Mouse (Mus musculus) right cerebral cortex, adult 2 months (tissue): ENCODE measurements at regions not wholly inside any gene's neighbourhood (a gene's known extent, or its start where the extent isn't known, plus 50 kb on each side); places are given as distances from the start of the nearest gene placed in this dataset.
A peak's percentile ranks its signal among the peaks of the same experiment; 100 is the strongest.
"Not testable (repeated sequence)": the region's sequence is repeated elsewhere in the genome, so short reads cannot be mapped to it uniquely, and the experiment has no call there.

Experiments used
- DNase-seq, 2 experiments: peaks; one replicate each; pipeline ENCODE4 v3.0.0; 2021 to 2022; ENCODE audit warnings: low spot score in 2 of 2

GRCm38 (mm10) chr13:5367058-5367797 is 494.1 kb upstream of the Klf6 start:
- no peak for DNase-seq

DNA sequence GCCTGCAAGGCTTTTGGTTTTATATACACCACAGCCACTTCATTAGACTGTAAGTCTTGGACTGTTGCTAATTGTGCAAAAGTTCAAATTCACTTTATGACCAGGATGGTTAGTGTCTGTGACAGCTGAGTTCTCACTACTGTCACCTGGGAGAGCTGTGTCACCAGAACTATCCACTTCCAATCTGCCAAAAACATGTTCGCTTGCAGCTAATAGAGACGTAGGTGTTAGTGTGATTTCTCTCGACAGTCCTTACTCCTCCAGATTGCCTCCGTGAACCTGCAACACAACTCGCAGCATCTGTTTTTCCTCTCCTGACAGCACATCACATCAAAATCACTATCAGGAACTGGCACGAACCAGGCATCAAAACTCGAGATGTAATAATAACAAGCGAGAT is 491.3 kb upstream of the Klf6 start:
- peak; percentile 4 to 7 for DNase-seq

- DNase-seq: no peak
These were observed 488.1 kb upstream of the Klf6 start for GRCm38 (mm10) chr13:5373191-5373590.

GRCm38 (mm10) chr13:5408226-5408804 is 453.0 kb upstream of the Klf6 start:
- no peak for DNase-seq

DNA sequence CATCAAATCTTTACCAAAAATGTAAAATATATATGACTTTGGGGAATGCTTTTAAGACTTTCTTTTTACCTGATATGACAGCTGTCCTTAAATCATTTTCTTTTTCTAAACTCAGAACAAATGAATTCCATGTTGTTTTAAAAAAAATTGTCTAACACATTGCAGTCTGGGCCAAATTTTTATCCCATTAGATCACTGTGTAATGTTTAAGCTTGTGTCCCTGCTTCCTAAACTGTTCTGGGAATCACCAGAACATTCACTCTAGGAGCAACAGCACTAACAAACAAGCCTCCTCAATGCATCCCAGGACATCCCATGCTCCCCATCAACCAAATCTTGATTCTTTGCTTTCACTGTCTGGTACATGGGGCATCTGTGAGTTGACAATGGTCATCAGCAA is 449.2 kb upstream of the Klf6 start:
- DNase-seq: no peak

DNA sequence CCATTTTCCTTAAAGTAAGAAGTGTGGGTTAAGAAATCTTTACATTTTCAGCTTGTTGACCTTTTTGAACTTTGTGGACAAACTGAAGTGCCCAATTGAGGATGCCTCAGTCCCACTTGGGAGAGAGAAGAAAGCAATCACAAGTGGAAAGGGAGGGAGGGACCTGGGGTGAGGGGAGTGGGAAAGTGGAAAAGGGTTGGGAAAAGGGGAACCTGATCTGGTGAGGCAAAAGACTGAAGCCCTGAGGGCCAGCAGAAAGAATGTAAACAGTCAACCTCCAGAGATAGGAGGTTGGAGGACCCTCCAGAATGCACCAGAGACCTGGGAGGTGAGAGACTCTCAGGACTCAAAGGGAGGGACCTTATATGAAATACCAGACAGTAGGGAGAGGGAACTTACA is 448.3 kb upstream of the Klf6 start:
- not testable (repeated sequence) for DNase-seq

GRCm38 (mm10) chr13:5424110-5424509 is 437.2 kb upstream of the Klf6 start:
- DNase-seq: no peak

DNA sequence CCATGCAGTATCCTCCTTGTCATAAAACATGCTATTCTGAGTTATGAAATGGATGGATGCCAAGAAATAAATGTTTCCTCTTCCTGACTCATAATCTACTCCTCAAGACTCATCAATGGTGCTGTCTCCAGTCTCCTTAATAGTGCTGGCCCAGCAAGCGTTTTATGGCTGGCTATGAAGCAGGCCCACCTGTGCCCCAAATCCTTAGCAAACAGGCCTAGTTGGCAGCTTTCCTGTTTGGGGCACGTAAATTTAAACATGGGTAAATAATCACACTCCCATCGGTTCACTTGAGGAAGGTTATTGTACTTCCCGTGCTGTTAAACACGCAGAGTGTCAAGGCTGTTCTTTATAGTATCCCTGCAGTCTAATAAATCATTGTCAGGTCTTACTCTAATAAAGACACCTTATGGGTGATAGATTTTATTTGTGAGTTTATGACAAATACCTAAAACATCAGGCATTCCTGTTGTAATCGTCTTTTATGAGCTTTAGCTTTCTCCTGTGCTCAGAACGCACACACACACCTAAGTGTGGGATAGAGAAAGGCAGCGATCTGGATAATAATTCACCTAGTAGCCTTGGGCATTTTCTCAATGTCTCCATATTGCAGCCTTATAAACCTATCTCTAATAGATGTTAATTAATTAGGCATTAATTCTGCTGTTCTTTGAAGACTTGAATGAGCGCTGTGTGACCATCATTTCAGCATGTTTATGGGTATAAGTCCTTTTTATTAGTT is 435.6 kb upstream of the Klf6 start:
- no peak for DNase-seq

GRCm38 (mm10) chr13:5433652-5434051 is 427.6 kb upstream of the Klf6 start:
- peak; percentile 7 to 22 for DNase-seq

- DNase-seq: no peak
These were observed 426.2 kb upstream of the Klf6 start for GRCm38 (mm10) chr13:5435131-5435530.

DNA sequence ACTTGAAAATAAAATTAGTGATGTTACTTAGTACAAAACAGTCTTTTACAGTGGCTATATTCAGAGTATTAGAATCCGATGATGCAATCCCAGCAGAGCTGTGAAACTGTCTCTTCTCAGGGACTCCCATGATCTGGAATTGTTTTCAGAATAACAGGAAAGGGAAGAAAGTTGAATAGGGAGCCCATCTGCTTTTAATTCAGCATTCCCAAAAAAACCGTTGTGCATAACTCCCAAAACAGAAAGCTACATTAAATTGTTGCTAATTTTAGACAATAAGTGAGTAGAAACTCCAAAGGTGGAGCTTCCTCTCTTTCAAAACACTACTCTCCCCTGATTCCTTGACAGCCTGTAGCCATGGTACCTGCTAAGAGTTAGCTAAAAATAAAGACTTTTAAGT is 425.1 kb upstream of the Klf6 start:
- no peak for DNase-seq

- no peak for DNase-seq
These were observed 420.8 kb upstream of the Klf6 start for GRCm38 (mm10) chr13:5440454-5440853.

GRCm38 (mm10) chr13:5444759-5445478 is 416.4 kb upstream of the Klf6 start:
- DNase-seq: no peak

- DNase-seq: no peak
These were observed 412.7 kb upstream of the Klf6 start for GRCm38 (mm10) chr13:5448601-5449000.

GRCm38 (mm10) chr13:5480779-5481178 is 380.5 kb upstream of the Klf6 start:
- DNase-seq: no peak

- DNase-seq: peak; percentile 49 to 51
These were observed 369.0 kb upstream of the Klf6 start for GRCm38 (mm10) chr13:5492266-5492665.

GRCm38 (mm10) chr13:5497535-5497934 is 363.7 kb upstream of the Klf6 start:
- no peak for DNase-seq

GRCm38 (mm10) chr13:5511784-5512183 is 349.5 kb upstream of the Klf6 start:
- DNase-seq: no peak

DNA sequence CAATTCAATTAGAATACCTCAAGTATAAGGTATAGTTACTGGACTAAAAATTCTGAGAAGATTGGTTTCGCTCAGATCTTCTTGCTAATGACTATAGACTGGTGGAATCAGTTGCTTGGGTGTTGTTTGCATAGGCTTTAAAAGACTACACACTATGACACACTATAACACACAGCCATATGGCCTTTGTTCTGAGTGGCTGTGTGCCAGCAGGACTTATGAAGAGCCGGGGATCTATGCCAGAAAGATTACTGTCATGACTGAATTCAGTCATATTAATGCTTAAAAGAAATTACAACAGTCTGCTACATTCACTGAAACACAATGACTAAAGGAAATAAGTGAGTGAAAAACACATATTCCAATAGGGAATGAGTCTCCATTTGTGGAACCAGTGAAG is 345.7 kb upstream of the Klf6 start:
- DNase-seq: no peak

DNA sequence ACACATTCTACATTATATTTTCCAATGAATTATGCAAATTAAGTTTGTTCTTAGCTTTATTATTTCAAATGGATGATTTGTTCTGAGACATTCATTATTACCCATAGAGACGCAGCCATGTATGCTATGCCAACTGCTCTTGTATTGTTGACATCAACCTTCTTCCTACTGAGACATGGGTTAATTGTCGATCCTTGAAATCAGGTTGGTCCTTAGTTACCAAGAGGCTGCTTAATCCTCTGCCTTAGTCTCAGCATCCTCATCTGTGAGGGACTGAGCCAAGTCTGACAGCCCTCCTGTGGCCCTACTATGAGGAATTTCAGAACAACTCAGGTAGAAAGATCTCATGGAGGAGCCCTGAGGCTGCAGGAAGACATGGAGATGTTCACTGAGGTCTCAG is 345.2 kb upstream of the Klf6 start:
- DNase-seq: no peak

DNA sequence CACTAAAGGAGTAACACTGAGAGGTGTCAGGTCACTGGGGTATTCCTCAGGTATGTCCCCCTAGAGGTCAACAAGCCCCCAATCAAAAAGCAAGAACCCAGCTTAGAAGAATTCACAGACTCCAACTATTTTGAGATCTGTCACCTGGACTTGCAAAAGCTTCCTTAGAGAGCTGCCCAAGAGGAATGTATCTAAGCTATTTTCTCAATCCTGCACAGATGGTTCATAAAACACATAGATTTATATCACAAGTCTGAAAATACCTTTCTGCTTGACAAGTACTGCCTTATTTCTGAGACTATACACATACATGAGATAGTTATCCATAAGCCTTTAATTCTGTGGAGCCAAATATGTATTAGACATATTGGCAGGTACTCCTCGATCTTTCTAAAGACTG is 342.1 kb upstream of the Klf6 start:
- DNase-seq: no peak

DNA sequence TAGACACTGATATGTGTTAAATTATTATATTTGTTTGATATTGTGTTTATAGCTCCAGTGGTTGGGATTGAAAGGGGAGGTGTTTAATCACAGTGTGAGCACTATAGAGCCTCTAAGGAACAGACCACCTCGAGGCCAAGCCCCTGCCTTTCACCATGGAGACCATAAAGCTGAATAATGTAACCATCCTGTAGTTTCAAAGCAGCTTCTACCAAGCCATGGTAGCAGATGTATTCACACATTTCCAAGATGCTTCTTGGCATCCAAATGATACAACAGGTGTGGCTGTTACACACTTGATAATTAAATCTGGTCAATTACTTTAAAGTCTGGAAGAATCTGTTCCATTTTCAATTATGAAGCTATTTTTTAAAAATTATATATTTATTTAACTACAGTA is 341.7 kb upstream of the Klf6 start:
- DNase-seq: peak in 1 of 2 experiments; percentile 17
